Mouse (Mus musculus): ENCODE measurements around the gene Gadd45a. TPM values are rescaled to one million over a fixed set of nuclear protein-coding genes. Genes with fewer than 3 reads are reported as not detected.

Gadd45a gene
- total and polyA plus RNA-seq, 3 experiments = 12.5 to 26.2 (median 19.5) TPM

GRCm38 (mm10) chr6:67018365-67018764 is 18.9 kb downstream of the Gadd45a start:
- H3K4me1 ChIP-seq (ENCODE audit: control insufficient read depth in 1 of 2, insufficient read depth in 2 of 2) = peaks cover 26 to 41% of the 10 kb centered on the region in 2 experiments
- H3K9me3 ChIP-seq (replicated peaks; ENCODE audit: low read length) = no peaks in the 10 kb centered on the region
- in situ Hi-C loops (cut with MboI; ENCODE audit: low pct_ligation_motif_present, low pct_unique_long_range_greater_than_20kb, low sequenced_read_pairs) (no loop called here), dilution Hi-C loops (cut with MboI; ENCODE audit: extremely low pct_ligation_motif_present, extremely low pct_unique_long_range_greater_than_20kb, low sequenced_read_pairs) (no loop called here)
- H3K79me2 ChIP-seq (replicated peaks; ENCODE audit: control insufficient read depth, extremely low read depth, insufficient read depth, poor library complexity, severe bottlenecking) = no peaks in the 10 kb centered on the region
- TF ChIP-seq GABPA (IDR thresholded peaks at IDR 0.05; ENCODE audit: insufficient replicate concordance, low read depth, low read length) = no peak
- TF ChIP-seq NRF1 (IDR thresholded peaks at IDR 0.05; ENCODE audit: low read depth, low read length) = no peak
- TF ChIP-seq POLR2AphosphoS2 (IDR thresholded peaks at IDR 0.05; ENCODE audit: low read depth, low read length) = no peak
- no peak for TF ChIP-seq SIN3A (IDR thresholded peaks at IDR 0.05; ENCODE audit: low read length)
- no peak for TF ChIP-seq MYC (IDR thresholded peaks at IDR 0.05; ENCODE audit: low read depth, low read length)
- TF ChIP-seq IRF4 (IDR thresholded peaks at IDR 0.05; ENCODE audit: low read depth, low read length) = no peak
- TF ChIP-seq ZNF384 (IDR thresholded peaks at IDR 0.05; ENCODE audit: low read depth, low read length) = no peak
- TF ChIP-seq TCF12 (IDR thresholded peaks at IDR 0.05; ENCODE audit: low read depth, low read length) = no peak
- TF ChIP-seq KAT2A (IDR thresholded peaks at IDR 0.05; ENCODE audit: insufficient replicate concordance, low read length) = no peak
- no peak for TF ChIP-seq USF1 (IDR thresholded peaks at IDR 0.05; ENCODE audit: low read depth, low read length)
- TF ChIP-seq ZMIZ1 (IDR thresholded peaks at IDR 0.05; ENCODE audit: low read depth, low read length) = no peak
- TF ChIP-seq CHD1 (IDR thresholded peaks at IDR 0.05; ENCODE audit: low read depth, low read length) = no peak
- no peak for TF ChIP-seq POLR2A (IDR thresholded peaks at IDR 0.05; ENCODE audit: low read depth, low read length)
- TF ChIP-seq CTCF (conservative IDR thresholded peaks at IDR 0.05 in 1 of 2, IDR thresholded peaks at IDR 0.05 in 1 of 2; ENCODE audit: low read depth in 2 of 2, low read length in 2 of 2) = no peak
- no peak for TF ChIP-seq NELFE (IDR thresholded peaks at IDR 0.05; ENCODE audit: low read depth, low read length)
- no peak for TF ChIP-seq TBP (conservative IDR thresholded peaks at IDR 0.05; ENCODE audit: low read depth, low read length)
- no peak for TF ChIP-seq SMC3 (IDR thresholded peaks at IDR 0.05; ENCODE audit: low read depth, low read length)
- H3K4me2 ChIP-seq (ENCODE audit: insufficient read depth, low read depth, poor library complexity, severe bottlenecking) = no peak overlapping the region
- no peak overlapping the region for H3K4me3 ChIP-seq (replicated peaks in 1 of 3; ENCODE audit: low read depth in 2 of 3, low read length in 2 of 3, poor library complexity in 1 of 3)
- H3K36me3 ChIP-seq (replicated peaks in 1 of 2; ENCODE audit: control insufficient read depth in 1 of 2, insufficient read depth in 1 of 2, low read length in 1 of 2) = peaks cover 0 to 26% of the 10 kb centered on the region in 2 experiments
- no peak overlapping the region for H3K9ac ChIP-seq (ENCODE audit: insufficient read depth, low read depth)
- DNase-seq (ENCODE audit: extremely low read depth) = no peak
- H3K27ac ChIP-seq (ENCODE audit: insufficient read depth, low read depth) = no peak overlapping the region
- H3K27me3 ChIP-seq (replicated peaks) = no peaks in the 10 kb centered on the region

GRCm38 (mm10) chr6:67016520-67017111 is 20.6 kb downstream of the Gadd45a start:
- TF ChIP-seq MAZ (IDR thresholded peaks at IDR 0.05; ENCODE audit: low read depth, low read length) (no peak), JUN (IDR thresholded peaks at IDR 0.05; ENCODE audit: insufficient read depth, low read depth, low read length) (no peak), UBTF (IDR thresholded peaks at IDR 0.05; ENCODE audit: low read depth, low read length) (no peak), KAT2A (IDR thresholded peaks at IDR 0.05; ENCODE audit: insufficient replicate concordance, low read length) (no peak), SIN3A (IDR thresholded peaks at IDR 0.05; ENCODE audit: low read length) (no peak), POLR2AphosphoS2 (IDR thresholded peaks at IDR 0.05; ENCODE audit: low read depth, low read length) (no peak), ZC3H11A (IDR thresholded peaks at IDR 0.05; ENCODE audit: low read depth, low read length) (no peak), ZMIZ1 (IDR thresholded peaks at IDR 0.05; ENCODE audit: low read depth, low read length) (no peak), RCOR1 (conservative IDR thresholded peaks at IDR 0.05; ENCODE audit: low read depth, low read length) (no peak), CHD1 (IDR thresholded peaks at IDR 0.05; ENCODE audit: low read depth, low read length) (no peak), CHD2 (IDR thresholded peaks at IDR 0.05; ENCODE audit: low read length) (no peak)
- dilution Hi-C loops (cut with MboI; ENCODE audit: extremely low pct_ligation_motif_present, extremely low pct_unique_long_range_greater_than_20kb, low sequenced_read_pairs) = no loop called here
- Histone ChIP-seq H3K27ac (ENCODE audit: insufficient read depth, low read depth) (no peak overlapping the region), H3K27me3 (replicated peaks) (no peaks in the 10 kb centered on the region), H3K4me3 (replicated peaks in 1 of 3; ENCODE audit: low read depth in 2 of 3, low read length in 2 of 3, poor library complexity in 1 of 3) (no peak overlapping the region), H3K9ac (ENCODE audit: insufficient read depth, low read depth) (no peak overlapping the region), H3K36me3 (replicated peaks in 1 of 2; ENCODE audit: control insufficient read depth in 1 of 2, insufficient read depth in 1 of 2, low read length in 1 of 2) (peaks cover 0 to 22% of the 10 kb centered on the region in 2 experiments), H3K4me2 (ENCODE audit: insufficient read depth, low read depth, poor library complexity, severe bottlenecking) (no peak overlapping the region), H3K79me2 (replicated peaks; ENCODE audit: control insufficient read depth, extremely low read depth, insufficient read depth, poor library complexity, severe bottlenecking) (no peaks in the 10 kb centered on the region), H3K9me3 (replicated peaks; ENCODE audit: low read length) (no peaks in the 10 kb centered on the region), H3K4me1 (ENCODE audit: control insufficient read depth in 1 of 2, insufficient read depth in 2 of 2) (peaks cover 26 to 46% of the 10 kb centered on the region in 2 experiments)
- in situ Hi-C loops (cut with MboI; ENCODE audit: low pct_ligation_motif_present, low pct_unique_long_range_greater_than_20kb, low sequenced_read_pairs) = no loop called here
- no peak for DNase-seq (ENCODE audit: extremely low read depth)
